Mouse (Mus musculus) intestine, embryonic 14.5 days (tissue): ENCODE data around the gene Hagh. TPM values are rescaled to one million over a fixed set of nuclear protein-coding genes. Genes with fewer than 3 reads are reported as not detected.

Source experiments
- ATAC-seq: fragments of 200-750 bp; cut with Nextera tagmentation; replicated peaks from 2 replicates; pipeline ENCODE4 v1.8.0; 2017; ENCODE audit warnings: low read depth, moderate number of reproducible peaks, moderate TSS enrichment, moderate library complexity; ENCODE audit not compliant: low FRiP score, low TSS enrichment
- DNase-seq: peaks from one replicate; pipeline ENCODE4 v3.0.0-alpha.2; 2018; ENCODE audit warnings: low spot score
- H3K27ac ChIP-seq: fragments of 300-500 bp; sonication (generic); 2 replicates; pipeline ENCODE4 v1.5.1; 2014; ENCODE audit warnings: low read depth, mild to moderate bottlenecking, control low read depth
- H3K27me3 ChIP-seq: fragments of 300-500 bp; sonication (generic); replicated peaks from 2 replicates; pipeline ENCODE4 v1.6.1; 2014; ENCODE audit warnings: low read length, control low read depth; ENCODE audit not compliant: control insufficient read depth, insufficient read depth
- H3K36me3 ChIP-seq: fragments of 300-500 bp; sonication (generic); 2 replicates; pipeline ENCODE4 v1.6.1; 2014; ENCODE audit warnings: low read length, control low read depth; ENCODE audit not compliant: control insufficient read depth, insufficient read depth
- H3K4me1 ChIP-seq: fragments of 300-500 bp; sonication (generic); replicated peaks from 2 replicates; pipeline ENCODE4 v1.6.1; 2014; ENCODE audit warnings: low read length, control low read depth, mixed read lengths; ENCODE audit not compliant: control insufficient read depth, insufficient read depth
- H3K4me2 ChIP-seq: fragments of 300-500 bp; sonication (generic); 2 replicates; pipeline ENCODE4 v1.6.1; 2014; ENCODE audit warnings: low read length
- H3K4me3 ChIP-seq: fragments of 300-500 bp; sonication (generic); 2 replicates; pipeline ENCODE4 v1.5.1; 2014; ENCODE audit warnings: low read depth, low read length, control low read depth, mixed read lengths
- H3K9ac ChIP-seq: fragments of 300-500 bp; sonication (generic); 2 replicates; pipeline ENCODE4 v1.6.1; 2014; ENCODE audit warnings: mild to moderate bottlenecking, low read length
- H3K9me3 ChIP-seq: fragments of 300-500 bp; sonication (generic); 2 replicates; pipeline ENCODE4 v1.6.1; 2016; ENCODE audit warnings: low read length, control low read depth; ENCODE audit not compliant: control insufficient read depth
- WGBS: fragments of 180-500 bp; shearing (Covaris S2); extraction: QIAGEN DNeasy Blood & Tissue Kit; methylation state at CpG from one replicate; pipeline ENCODE4 v1.1.7; 2014; 5-methylcytosine and 5-hydroxymethylcytosine counted together
- polyA plus RNA-seq: library from polyadenylated mRNA; unstranded; fragments of >200 nt; fragmentation: Nextera tagmentation; extraction: Ambion mirVana; gene quantifications from 2 replicates; pipeline ENCODE4 v1.2.1, GENCODE M21; 2014

Gene Hagh
- polyA plus RNA-seq, 1 experiment from 2014 or later, result 39.1 TPM

DNA sequence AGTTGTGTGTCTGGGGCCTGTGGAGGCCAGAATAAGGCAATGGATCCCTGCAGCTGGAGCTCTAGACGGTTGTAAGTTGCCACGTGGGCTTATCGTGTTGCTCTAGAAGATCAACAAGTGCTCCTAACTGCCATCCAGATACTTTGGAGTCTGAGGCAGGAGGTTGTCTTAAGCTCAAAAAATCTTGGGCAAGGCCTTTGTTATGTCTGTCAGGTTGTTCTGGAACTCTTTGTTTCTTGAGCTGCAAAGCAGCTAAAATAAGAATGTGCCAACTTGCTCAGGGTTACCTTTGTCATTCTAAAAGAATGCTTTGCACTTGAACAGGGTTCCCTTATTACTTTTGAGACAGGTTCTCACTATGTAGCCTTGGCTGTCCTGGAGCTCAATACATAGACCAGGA, 28.7 kb upstream of the Hagh start:
- H3K36me3 ChIP-seq, result no peaks in the 10 kb centered on the region
- no peak overlapping the region for H3K4me3 ChIP-seq
- no peak for DNase-seq
- peaks cover 8% of the 10 kb centered on the region; the same call in 1 of the 2 replicates for H3K27me3 ChIP-seq
- no peak overlapping the region for H3K9ac ChIP-seq
- WGBS, result 77% methylated on average over 3 of the region's 3 CpGs
- no peak for ATAC-seq
- H3K4me2 ChIP-seq, result no peak overlapping the region
- H3K27ac ChIP-seq, result no peak overlapping the region
- no peaks in the 10 kb centered on the region for H3K4me1 ChIP-seq
- H3K9me3 ChIP-seq, result no peaks in the 10 kb centered on the region

DNA sequence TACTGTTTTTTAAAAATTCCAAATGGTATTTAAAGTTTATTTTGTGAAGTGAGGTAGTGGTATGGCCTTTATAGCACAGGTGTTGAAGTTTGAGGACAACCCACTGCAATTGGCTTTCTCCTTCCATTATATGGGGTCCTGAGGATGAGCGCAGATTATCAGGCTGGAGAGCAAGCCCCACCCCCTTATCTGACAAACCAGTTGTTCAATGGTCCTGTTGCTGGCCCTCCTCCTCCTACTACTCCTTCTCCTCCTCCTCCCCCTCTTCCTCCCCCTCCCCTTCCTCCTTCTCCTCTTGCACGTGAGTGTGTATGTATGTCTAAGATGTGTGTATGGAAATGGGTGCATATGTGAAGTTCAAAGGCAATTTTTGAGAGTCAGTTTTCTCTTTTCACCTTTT, 27.7 kb upstream of the Hagh start:
- Histone ChIP-seq H3K36me3 (no peaks in the 10 kb centered on the region), H3K9me3 (no peaks in the 10 kb centered on the region), H3K4me2 (no peak overlapping the region), H3K9ac (no peak overlapping the region), H3K4me1 (no peaks in the 10 kb centered on the region), H3K27me3 (0 out of 2 replicates have a peak, but pooled peaks cover 3% of the 10 kb centered on the region), H3K27ac (no peak overlapping the region), H3K4me3 (no peak overlapping the region)
- no peak for DNase-seq
- ATAC-seq, result no peak
- WGBS, result 37% methylated on average over 2 of the region's 2 CpGs

DNA sequence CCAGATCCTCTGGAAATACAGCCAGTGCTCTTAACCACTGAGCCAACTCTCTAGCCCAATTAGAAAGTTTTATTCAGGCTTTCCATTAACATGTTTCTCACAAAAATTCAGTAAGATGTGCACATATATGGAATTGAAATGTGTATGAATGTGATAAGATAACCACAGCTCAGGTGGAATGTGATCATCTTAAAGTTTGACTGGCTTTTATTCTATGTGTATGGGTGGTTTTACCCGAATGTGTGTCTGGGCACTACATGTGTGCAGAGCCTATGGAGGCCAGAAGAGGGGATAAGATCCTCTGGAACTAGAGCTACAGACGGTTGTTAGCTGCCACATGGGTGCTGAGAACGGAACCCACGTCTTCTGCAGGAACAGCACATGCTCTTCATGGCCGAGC, 24.7 kb upstream of the Hagh start:
- H3K27ac ChIP-seq, result no peak overlapping the region
- 78% methylated on average over 5 of the region's 5 CpGs for WGBS
- no peaks in the 10 kb centered on the region for H3K36me3 ChIP-seq
- DNase-seq (no peak), ATAC-seq (no peak)
- no peak overlapping the region for H3K9ac ChIP-seq
- no peaks in the 10 kb centered on the region for H3K9me3 ChIP-seq
- H3K27me3 ChIP-seq, result no peaks in the 10 kb centered on the region
- no peak overlapping the region for H3K4me3 ChIP-seq
- no peak overlapping the region for H3K4me2 ChIP-seq
- H3K4me1 ChIP-seq, result no peaks in the 10 kb centered on the region

DNA sequence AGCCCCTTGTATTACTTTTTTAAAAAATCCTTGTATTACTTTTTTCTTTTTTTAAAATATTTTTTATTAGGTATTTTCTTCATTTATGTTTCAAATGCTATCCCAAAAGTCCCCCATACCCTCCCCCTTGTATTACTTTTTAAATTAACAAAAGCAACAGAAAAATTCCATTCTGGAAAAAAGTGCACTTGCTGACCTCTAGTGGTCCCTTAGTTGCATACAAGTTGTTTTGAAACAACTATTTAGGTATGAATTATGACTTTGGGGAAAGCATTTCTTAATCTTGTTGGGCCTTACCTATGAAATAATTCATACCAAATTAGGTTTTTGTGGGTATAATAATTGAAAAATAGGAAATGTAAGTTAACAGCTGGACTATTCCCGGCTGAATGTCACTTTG, 22.4 kb upstream of the Hagh start:
- Histone ChIP-seq H3K27me3 (no peaks in the 10 kb centered on the region), H3K27ac (no peak overlapping the region), H3K4me2 (no peak overlapping the region), H3K36me3 (no peaks in the 10 kb centered on the region), H3K9ac (no peak overlapping the region), H3K9me3 (no peaks in the 10 kb centered on the region), H3K4me1 (no peaks in the 10 kb centered on the region), H3K4me3 (no peak overlapping the region)
- DNase-seq (no peak), ATAC-seq (no peak)
- 42% methylated on average over 1 of the region's 1 CpGs for WGBS

DNA sequence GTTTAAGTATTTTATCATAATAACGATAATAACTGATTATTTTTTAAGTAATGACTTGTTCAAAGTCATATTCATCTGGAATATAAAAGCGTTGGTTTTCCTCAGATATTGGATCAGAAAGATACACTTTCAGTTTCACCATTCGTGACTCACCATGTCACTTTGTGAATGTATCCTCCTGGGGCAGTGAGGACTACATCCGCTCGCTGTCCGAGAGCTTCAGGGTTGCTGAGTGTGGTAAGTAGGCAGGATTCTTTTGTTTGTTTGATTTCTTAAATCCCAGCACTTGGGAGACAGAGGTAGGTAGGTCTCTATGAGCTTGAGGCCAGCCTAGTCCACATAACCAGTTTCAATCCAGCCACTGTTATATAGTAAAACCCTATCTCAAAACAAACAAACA, 21.8 kb upstream of the Hagh start:
- no peak overlapping the region for H3K4me2 ChIP-seq
- H3K9me3 ChIP-seq, result no peaks in the 10 kb centered on the region
- H3K9ac ChIP-seq, result no peak overlapping the region
- DNase-seq (no peak), ATAC-seq (no peak)
- WGBS, result 51% methylated on average over 6 of the region's 6 CpGs
- no peaks in the 10 kb centered on the region for H3K4me1 ChIP-seq
- H3K27me3 ChIP-seq, result no peaks in the 10 kb centered on the region
- H3K4me3 ChIP-seq, result no peak overlapping the region
- no peak overlapping the region for H3K27ac ChIP-seq
- no peaks in the 10 kb centered on the region for H3K36me3 ChIP-seq

DNA sequence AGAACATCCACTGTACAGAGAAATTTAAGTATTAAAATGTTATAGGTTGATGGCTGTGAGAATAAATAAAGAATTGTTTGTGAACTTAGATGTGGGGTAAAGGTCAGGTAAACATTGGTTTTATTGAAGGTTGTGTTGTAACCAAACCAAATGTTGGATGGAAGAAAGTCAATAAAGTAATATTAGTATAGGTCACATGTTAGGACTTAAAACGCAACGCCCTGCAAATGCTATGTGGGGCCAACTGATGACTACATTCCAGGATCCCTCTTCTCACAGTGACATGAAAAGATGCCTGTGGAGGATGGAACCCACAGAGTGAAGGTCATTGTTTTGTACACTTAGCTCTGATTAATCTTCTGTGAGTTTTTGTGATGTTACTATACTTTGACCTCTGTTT, 20.5 kb upstream of the Hagh start:
- Histone ChIP-seq H3K9ac (no peak overlapping the region), H3K4me2 (no peak overlapping the region), H3K9me3 (no peaks in the 10 kb centered on the region), H3K27me3 (no peaks in the 10 kb centered on the region; the same call in 1 of the 2 replicates), H3K4me3 (no peak overlapping the region), H3K36me3 (no peaks in the 10 kb centered on the region), H3K4me1 (no peaks in the 10 kb centered on the region), H3K27ac (no peak overlapping the region)
- 48% methylated on average over 2 of the region's 2 CpGs for WGBS
- no peak for DNase-seq
- no peak for ATAC-seq

DNA sequence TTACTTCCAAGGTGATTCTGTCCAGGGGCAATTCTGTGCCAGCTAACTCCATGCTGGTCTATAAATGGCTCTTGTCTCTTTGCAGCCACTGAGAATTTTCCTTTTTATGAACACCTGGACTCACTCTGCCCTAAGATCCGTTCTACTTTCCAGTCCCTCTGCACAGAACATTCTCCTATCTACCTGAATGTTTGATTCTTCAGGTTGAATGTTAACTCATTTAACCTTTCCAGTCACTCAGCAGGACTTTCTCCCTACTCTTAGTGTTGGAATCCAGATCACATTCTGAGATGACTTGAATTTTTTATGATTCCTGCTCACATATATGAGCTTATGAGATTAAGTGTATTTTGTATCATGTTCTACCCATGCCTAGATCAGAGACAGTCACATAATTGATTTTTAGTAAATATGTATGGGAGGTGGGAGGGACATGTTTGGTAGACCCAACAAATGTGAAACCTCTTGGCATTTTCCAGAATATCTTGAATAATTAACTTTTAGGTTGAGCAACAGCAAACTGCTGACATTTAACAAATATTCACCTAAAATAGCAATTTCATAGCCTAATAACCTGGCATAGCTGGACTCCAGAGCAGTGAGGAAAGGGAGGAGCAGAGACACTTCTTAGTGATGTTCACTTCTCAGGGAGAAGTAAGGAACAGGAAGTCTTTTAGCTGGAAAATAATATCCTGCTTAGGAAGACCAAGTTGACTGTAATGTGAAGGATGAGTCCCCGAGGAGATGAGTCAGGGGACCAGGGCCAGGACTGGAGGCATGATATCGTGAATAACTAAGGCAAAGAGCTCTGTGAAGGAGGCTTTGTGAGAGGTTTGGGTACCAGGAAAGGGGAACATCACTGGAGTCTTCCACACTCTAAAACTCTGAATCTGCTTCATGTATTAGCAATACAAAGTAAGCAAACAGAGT, 18.3 kb upstream of the Hagh start:
- Histone ChIP-seq H3K27ac (no peak overlapping the region), H3K4me1 (no peaks in the 10 kb centered on the region), H3K36me3 (no peaks in the 10 kb centered on the region), H3K4me3 (no peak overlapping the region), H3K9me3 (no peaks in the 10 kb centered on the region), H3K27me3 (no peaks in the 10 kb centered on the region; the same call in 1 of the 2 replicates), H3K9ac (no peak overlapping the region), H3K4me2 (no peak overlapping the region)
- DNase-seq (no peak), ATAC-seq (no peak)
- 52% methylated on average over 3 of the region's 3 CpGs for WGBS

DNA sequence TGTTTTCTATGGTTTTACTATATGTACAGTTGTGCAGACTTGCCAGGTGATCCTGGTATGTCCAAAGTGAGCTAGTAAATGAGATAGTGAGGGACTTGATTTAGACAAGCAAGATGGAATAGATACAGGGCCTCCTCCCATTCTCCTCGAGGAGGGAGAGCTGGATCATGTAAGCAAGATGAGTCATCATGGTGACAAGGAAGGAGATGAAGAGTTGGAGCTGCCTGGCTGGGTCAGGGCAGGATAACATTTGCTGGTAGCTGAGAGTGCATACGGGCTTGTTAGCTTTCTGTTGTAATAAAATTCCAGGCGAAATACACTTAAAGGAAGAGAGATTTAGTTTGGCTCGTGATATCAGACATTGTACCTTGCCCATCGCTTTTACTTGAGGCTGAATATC, 398 bp downstream of the Hagh start:
- peaks cover 2% of the 10 kb centered on the region; the same call in 1 of the 2 replicates for H3K27me3 ChIP-seq
- DNase-seq (no peak), ATAC-seq (no peak)
- no peak overlapping the region for H3K4me2 ChIP-seq
- H3K36me3 ChIP-seq, result no peaks in the 10 kb centered on the region
- H3K4me1 ChIP-seq, result no peaks in the 10 kb centered on the region
- no peak overlapping the region for H3K27ac ChIP-seq
- WGBS, result 47% methylated on average over 5 of the region's 5 CpGs
- H3K9me3 ChIP-seq, result no peaks in the 10 kb centered on the region
- no peak overlapping the region for H3K9ac ChIP-seq
- H3K4me3 ChIP-seq, result no peak overlapping the region

DNA sequence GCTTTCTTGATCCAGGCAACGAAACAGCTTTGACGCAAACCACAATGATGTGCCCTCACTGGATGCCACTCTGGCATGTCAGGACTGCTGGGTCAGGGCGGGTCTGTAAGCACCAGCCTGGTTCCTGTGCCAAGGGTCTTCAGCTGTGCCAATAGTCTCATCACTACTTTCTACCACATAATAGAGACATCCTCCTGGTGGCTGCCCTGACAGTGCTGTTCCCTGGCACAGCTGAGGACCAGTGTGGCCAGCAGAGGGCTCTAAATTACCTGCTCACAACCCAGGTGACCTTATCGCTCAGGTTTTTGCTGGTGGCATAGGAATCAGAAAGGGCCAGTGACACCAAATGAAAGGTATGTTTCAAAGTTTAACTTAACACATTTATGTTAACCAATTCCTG, 1.2 kb downstream of the Hagh start:
- Histone ChIP-seq H3K27me3 (peaks cover 2% of the 10 kb centered on the region; the same call in 1 of the 2 replicates), H3K4me1 (no peaks in the 10 kb centered on the region), H3K9me3 (no peaks in the 10 kb centered on the region), H3K9ac (no peak overlapping the region), H3K4me3 (no peak overlapping the region), H3K4me2 (no peak overlapping the region), H3K27ac (no peak overlapping the region), H3K36me3 (no peaks in the 10 kb centered on the region)
- ATAC-seq (0 out of 2 replicates have a peak, but pooled peaks have one; percentile 32), DNase-seq (no peak)
- 53% methylated on average over 4 of the region's 4 CpGs for WGBS
